ENCODE assay signal across 9 mouse cellular contexts in the genomic region with DNA sequence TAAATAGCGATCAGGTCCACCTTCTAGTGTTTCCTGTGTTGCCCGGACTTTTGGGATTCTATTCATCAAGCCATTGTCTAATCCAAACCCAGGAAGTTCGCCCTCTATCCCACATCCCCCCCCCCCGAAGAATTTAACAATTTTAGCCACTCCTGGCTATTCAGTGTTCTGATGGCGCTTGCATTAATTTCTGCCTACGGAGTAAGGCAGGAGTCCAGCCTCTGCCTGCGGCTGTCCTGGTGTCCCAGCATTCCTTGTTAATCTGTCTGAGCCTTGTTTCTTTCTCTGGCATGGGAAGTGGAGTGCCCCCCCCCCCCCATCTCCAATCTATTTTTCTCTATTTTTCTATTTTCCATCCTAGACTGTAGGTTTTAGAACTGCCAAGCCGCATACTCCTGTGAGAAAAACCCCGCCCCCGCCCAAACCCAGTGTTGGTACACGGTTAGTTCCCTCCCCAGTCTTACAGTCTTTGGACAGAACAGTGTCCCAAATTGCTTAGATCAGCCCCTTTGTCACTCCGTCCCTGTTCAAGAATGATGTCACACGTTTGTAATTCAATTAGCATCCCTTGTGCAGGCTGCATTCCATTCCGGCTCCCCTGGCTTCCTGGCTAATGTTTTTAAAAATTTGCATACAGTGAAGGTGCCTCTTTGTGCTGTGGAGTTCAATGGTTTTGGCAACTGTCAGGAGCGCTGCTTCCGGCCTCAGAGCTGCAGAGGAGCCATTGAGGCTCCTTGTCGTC. TPM values are rescaled to one million over a fixed set of nuclear protein-coding genes. Genes with fewer than 3 reads are reported as not detected.
DNase-seq lines count a peak whose midpoint lies in the region; ATAC-seq and TF ChIP-seq lines count a peak whose summit lies in the region.
"Had no signal": no experiment of that assay in that cellular context is flagged by ENCODE, and none has a peak within 500 bp of the region (broad histone marks: within the 10 kb centered on the region; RNA-seq: fewer than 3 reads in every experiment).

No protein-coding gene starts in this region.

- no peak for ATAC-seq in heart, embryonic 11.5 days (replicated peaks; ENCODE audit: insufficient number of reproducible peaks, low FRiP score, low TSS enrichment)

- no peaks in the 10 kb centered on the region for H3K36me3 ChIP-seq in heart, embryonic 11.5 days (ENCODE audit: control insufficient read depth, insufficient read depth, low read length)
- H3K36me3 ChIP-seq in hindbrain, embryonic 10.5 days: no peaks in the 10 kb centered on the region
- H3K36me3 ChIP-seq: limb, embryonic 15.5 days had no signal

- no peak for TF ChIP-seq CTCF in brain, embryonic 14.5 days (IDR thresholded peaks at IDR 0.05; ENCODE audit: borderline replicate concordance, extremely low read depth, insufficient read depth, insufficient read length)

- H3K4me2 ChIP-seq in heart, embryonic 11.5 days: 0 out of 2 replicates have a peak overlapping the region, but pooled peaks have one; percentile 2
- H3K4me2 ChIP-seq: limb, embryonic 15.5 days had no signal

- no peak for TF ChIP-seq POLR2A in brain, embryonic 14.5 days (IDR thresholded peaks at IDR 0.05; ENCODE audit: borderline replicate concordance, extremely low read depth, insufficient read depth, insufficient read length, poor library complexity, severe bottlenecking)

- no peak overlapping the region for H3K4me3 ChIP-seq in heart, embryonic 11.5 days (ENCODE audit: low read depth, low read length)
- peak overlapping the region; percentile 32 for H3K4me3 ChIP-seq in hindbrain, embryonic 10.5 days
- H3K4me3 ChIP-seq: limb, embryonic 15.5 days had no signal

- H3K9ac ChIP-seq in heart, embryonic 11.5 days (ENCODE audit: low read depth, low read length): no peak overlapping the region
- H3K9ac ChIP-seq: limb, embryonic 15.5 days had no signal

- peaks cover 3% of the 10 kb centered on the region for H3K27me3 ChIP-seq in heart, embryonic 11.5 days (ENCODE audit: control insufficient read depth, insufficient read depth, low read length)
- H3K27me3 ChIP-seq in hindbrain, embryonic 10.5 days (ENCODE audit: insufficient read depth, poor library complexity, severe bottlenecking): 0 out of 2 replicates have a peak, but pooled peaks cover 4% of the 10 kb centered on the region
- H3K27me3 ChIP-seq: limb, embryonic 15.5 days had no signal

- no peaks in the 10 kb centered on the region for H3K9me3 ChIP-seq in heart, embryonic 11.5 days (replicated peaks; ENCODE audit: control insufficient read depth, low read length)
- 0 out of 2 replicates have a peak, but pooled peaks cover 2% of the 10 kb centered on the region for H3K9me3 ChIP-seq in hindbrain, embryonic 10.5 days
- H3K9me3 ChIP-seq: limb, embryonic 15.5 days had no signal

- DNase-seq in heart, adult 8-10 months (ENCODE audit: low spot score): no peak
- peak; percentile 97 for DNase-seq in brain, embryonic 14.5 days (ENCODE audit: low read depth)
- DNase-seq in hindbrain, embryonic 10.5 days (ENCODE audit: low spot score): peak; percentile 71
- peak; percentile 36 to 51 for DNase-seq in layer of hippocampus, postnatal 10 days (ENCODE audit: low spot score in 2 of 2)
- no peak for DNase-seq in yolk sac, embryonic 10.5 days (ENCODE audit: low spot score)
- no peak for DNase-seq in gastrocnemius, adult 8-10 months (ENCODE audit: low spot score in 2 of 2)
- DNase-seq in urinary bladder, postnatal 10 days (ENCODE audit: low spot score): no peak

- no peaks in the 10 kb centered on the region for H3K4me1 ChIP-seq in heart, embryonic 11.5 days (ENCODE audit: control insufficient read depth, insufficient read depth, low read length)
- peaks cover 26% of the 10 kb centered on the region for H3K4me1 ChIP-seq in hindbrain, embryonic 10.5 days (replicated peaks)

- no peak overlapping the region for H3K27ac ChIP-seq in heart, embryonic 11.5 days (ENCODE audit: low read depth, low read length)
- H3K27ac ChIP-seq in hindbrain, embryonic 10.5 days: peak overlapping the region; percentile 87
- H3K27ac ChIP-seq: limb, embryonic 15.5 days had no signal

- 41% methylated on average over 17 of the region's 17 CpGs for WGBS in heart, embryonic 11.5 days (ENCODE audit: insufficient replicate concordance)
- 23% methylated on average over 17 of the region's 17 CpGs for WGBS in hindbrain, embryonic 10.5 days

RNA-seq across cellular contexts. Expression of a gene that starts 15.4 kb away (rescaled TPM):
- 0.74 TPM in 1 of 2 replicates, not detected in the other for polyA plus RNA-seq in heart, embryonic 11.5 days (2014; fragmentation: Nextera tagmentation; extraction: Ambion mirVana)
- total RNA-seq in heart, adult 8-10 months (2022): not detected
- polyA plus RNA-seq in brain, embryonic 14.5 days (2012; rRNA removed): 0.26 and 0.32 TPM in 2 replicates
- polyA plus RNA-seq in hindbrain, embryonic 10.5 days (2016; fragmentation: Nextera tagmentation; extraction: Ambion mirVana): not detected in 2 replicates
- not detected for total RNA-seq in layer of hippocampus, postnatal 10 days (2021)
- not detected for total RNA-seq in gastrocnemius, adult 8-10 months (2022)
- polyA plus RNA-seq: limb, embryonic 15.5 days had no signal

RNA-seq across cellular contexts. Expression of a gene that starts 44.1 kb away (rescaled TPM):
- 17.4 and 20.2 TPM in 2 replicates for polyA plus RNA-seq in heart, embryonic 11.5 days (2014; fragmentation: Nextera tagmentation; extraction: Ambion mirVana)
- total RNA-seq in heart, adult 8-10 months (2022): 1 to 10 TPM; 3.9 to 5.2 (median 4.6) TPM
- 9.5 and 15.7 TPM in 2 replicates for polyA plus RNA-seq in brain, embryonic 14.5 days (2012; rRNA removed)
- 15.7 and 18.8 TPM in 2 replicates for polyA plus RNA-seq in hindbrain, embryonic 10.5 days (2016; fragmentation: Nextera tagmentation; extraction: Ambion mirVana)
- total RNA-seq in layer of hippocampus, postnatal 10 days (2021): 10 to 100 TPM; 17.8 to 21.3 TPM
- total RNA-seq in gastrocnemius, adult 8-10 months (2022): 1 to 10 TPM; 2.4 to 5.2 (median 3.5) TPM

RNA-seq across cellular contexts. Expression of a gene that starts 57.6 kb away (rescaled TPM):
- polyA plus RNA-seq in heart, embryonic 11.5 days (2014; fragmentation: Nextera tagmentation; extraction: Ambion mirVana): 2.8 and 3.3 TPM in 2 replicates
- 1 to 10 TPM; 6.0 to 8.3 (median 6.9) TPM for total RNA-seq in heart, adult 8-10 months (2022)
- polyA plus RNA-seq in brain, embryonic 14.5 days (2012; rRNA removed): 55.8 and 73.4 TPM in 2 replicates
- polyA plus RNA-seq in hindbrain, embryonic 10.5 days (2016; fragmentation: Nextera tagmentation; extraction: Ambion mirVana): 40.9 and 51.2 TPM in 2 replicates
- 10 to 100 TPM; 29.3 to 38.8 TPM for total RNA-seq in layer of hippocampus, postnatal 10 days (2021)
- total RNA-seq in gastrocnemius, adult 8-10 months (2022): 1 to 10 TPM; 2.0 to 2.9 (median 2.4) TPM

Comparison
In these comparisons a context has a peak if more than half of its experiments do, and no peak if none do; other contexts are left out.
1. DNase-seq: peak in brain, embryonic 14.5 days (single experiment), hindbrain, embryonic 10.5 days (single experiment) and layer of hippocampus, postnatal 10 days (2 of 2); none in heart, adult 8-10 months (single experiment), yolk sac, embryonic 10.5 days (single experiment), gastrocnemius, adult 8-10 months (0 of 2) and urinary bladder, postnatal 10 days (single experiment).